Mouse (Mus musculus): ENCODE data around the gene Trp53bp2.

Trp53bp2 gene

DNA sequence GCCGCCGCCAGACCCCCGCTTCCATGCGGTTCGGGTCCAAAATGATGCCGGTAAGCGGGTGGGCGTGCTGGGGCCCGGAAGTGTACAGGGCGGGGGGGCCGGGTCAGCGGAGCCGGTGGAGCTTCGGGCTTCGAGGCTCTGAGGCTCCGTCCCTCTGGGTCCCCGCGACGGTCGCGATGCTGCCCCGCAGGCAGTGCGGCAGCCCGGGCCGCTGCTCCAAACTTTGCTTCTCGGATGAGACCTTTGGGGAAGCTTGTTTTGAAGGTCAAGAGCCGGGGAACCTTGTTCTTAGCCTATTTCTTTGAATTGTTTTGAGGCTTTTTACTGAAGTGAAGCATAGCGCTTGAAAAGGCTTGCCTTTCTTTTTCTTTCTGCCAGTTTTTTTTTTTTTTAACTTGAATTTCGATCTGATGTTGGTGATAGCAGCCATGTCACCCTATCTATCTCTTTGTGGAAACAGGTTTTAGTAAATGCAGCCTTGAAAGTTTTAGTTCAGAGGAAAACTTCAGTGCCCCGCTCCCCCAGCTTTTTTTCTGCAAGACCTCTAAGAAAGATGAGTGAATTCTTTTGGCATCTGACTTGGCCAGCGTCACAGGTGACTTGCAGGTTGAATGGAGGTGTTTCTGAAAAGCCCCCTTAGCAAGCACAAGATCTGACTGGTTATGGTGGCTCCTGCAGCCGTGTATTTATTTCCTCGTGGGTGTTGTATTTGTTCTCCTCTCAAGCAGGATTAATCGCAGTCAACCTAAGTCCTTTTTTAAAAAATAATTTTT, 615 bp downstream of the Trp53bp2 start:
- peak; percentile 28 for DNase-seq

DNA sequence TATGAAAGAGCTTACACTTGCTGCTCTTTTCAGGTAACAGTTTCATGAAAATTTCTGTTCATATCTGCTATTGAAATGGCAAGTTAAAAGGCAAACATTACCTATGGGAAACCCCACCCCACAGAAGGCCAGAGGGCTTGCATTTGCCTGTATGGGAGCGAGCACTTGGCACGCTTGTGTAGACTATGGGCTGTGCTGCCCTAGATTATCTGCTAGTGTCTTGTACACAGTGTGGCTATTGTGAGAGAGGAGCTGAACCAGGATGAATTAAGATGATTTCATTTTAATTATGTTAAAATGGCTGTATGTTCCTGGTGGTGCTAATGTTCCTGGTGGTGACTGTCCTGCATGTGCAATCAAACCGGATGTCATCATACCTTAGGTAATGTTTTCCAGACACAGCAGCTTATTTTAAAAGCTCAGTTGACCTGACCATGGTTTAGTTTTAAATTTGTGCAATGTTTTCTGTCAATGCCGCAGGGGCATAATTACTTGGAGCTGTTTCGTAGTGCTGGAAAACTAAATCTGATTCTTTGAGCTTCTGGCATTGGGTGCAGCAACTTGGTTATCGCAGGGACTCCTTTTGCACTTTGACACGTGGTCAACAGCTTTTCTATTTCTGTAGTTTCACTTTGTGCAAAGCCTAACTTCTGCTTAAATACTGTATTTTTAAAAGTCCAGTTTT, 3.8 kb downstream of the Trp53bp2 start:
- no peak for DNase-seq

DNA sequence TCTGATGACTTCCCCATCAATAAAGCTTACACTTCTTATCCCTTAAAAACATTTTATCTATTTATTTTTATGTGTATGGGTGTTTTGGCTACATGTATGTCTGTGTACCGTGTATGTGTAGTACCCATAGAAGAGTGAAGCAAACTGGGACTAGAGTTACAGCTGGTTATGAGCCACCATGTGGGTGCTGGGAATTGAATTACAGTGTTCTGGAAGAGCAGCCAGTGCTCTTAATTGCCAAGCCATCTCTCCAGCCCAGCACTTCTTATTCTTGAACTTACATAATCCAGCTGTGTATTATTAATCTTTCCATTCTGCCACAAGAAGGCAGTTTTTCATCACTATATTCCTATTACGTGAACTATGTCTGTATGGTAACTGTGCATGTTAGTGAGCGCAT, 10.5 kb downstream of the Trp53bp2 start:
- DNase-seq, result no peak

DNA sequence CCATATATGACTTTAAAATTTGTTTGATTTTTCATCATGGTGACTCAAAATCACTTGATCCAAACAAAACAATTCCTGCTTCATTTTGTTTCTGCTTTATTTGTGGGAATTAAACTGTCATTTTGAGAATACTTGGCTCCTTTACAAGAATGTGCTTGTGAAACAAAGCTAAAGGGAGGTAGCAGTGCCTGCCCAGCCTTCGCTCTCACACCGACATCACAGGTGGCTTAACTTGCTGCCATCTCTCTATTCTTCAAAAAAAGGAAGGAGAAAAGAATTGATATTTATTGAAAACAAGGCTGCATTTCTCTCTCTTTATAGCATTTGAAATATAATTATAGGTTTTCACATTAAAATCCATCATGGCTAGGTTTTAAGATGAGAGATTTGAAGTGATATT, 15.3 kb downstream of the Trp53bp2 start:
- DNase-seq, result no peak

DNA sequence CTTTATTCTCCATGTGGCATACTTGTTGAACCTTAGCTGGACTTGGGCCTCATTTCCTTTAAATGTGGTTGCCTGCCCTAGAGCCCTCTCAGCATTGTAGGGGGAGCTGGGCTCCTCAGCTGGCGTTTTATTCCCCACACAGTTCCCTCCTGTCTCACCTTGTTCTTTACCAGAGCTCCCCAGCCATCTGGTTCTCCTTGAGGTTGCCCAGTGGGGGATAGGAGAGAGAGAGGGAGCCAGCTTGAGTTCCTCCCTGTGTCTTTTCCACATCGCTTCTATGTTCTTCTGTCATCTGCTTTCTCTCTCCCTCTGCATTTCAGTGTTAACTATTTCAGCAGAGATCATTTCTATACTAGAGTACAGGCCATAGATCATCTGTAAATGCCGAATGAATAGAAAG, 16.2 kb downstream of the Trp53bp2 start:
- DNase-seq, result no peak

DNA sequence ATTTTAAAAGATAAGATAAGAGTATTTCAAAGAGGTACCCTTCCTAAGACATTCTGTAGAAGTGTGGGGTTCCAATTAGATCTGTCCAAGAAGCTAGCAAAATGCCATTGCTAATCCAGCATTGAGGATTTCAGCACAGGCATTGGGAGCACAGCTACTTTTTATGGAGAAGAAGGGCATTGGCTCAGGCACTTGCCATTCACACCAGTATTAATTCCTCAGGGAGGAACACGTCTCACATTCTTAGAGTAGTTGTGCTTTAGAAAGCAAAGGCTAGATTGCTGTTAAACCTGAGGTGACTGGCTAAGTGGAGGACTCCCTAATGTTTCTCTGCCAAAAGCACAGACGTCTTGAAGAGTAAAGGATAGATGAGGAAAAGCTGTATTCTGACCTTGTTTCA, 17.5 kb downstream of the Trp53bp2 start:
- DNase-seq, result no peak

DNA sequence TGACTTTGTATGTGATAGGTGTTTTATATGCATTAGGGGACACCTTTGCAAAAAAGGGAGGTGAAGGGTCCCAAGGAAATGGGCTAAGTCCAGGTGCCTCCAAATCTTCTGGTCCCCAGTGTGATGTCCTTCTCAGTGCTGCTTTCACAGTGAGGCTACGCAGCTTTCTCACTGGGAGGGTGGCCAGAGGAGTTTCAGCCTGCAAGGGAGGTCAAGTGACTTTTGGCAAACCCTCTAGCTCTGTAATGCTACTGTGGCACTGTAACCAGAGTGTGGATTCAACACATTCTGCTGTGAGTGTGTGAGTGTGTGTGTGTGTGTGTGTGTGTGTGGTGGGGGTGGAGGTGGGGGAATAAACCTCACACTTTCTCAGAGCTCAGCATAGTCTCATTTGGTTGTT, 18.5 kb downstream of the Trp53bp2 start:
- DNase-seq, result peak; percentile 78

DNA sequence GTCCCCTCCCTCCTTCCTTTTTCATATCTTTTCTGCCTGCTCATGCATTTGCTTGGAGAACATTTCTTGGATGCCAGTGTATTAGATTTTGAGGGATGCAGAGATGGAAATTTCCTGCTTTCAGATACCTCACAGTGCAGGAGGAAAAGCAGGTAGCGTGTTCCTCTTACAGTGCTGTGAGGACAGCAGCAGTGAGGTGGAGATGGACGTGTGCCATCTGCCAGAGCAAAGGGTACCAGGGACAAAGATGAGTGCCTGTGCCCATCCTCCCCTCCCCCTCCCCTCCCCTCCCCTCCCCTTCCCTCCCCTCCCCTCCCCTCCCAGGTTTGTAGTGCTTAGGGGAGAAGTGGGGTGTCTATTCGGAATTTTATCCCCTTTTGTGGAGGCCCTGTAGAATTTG, 20.9 kb downstream of the Trp53bp2 start:
- no peak for DNase-seq

DNA sequence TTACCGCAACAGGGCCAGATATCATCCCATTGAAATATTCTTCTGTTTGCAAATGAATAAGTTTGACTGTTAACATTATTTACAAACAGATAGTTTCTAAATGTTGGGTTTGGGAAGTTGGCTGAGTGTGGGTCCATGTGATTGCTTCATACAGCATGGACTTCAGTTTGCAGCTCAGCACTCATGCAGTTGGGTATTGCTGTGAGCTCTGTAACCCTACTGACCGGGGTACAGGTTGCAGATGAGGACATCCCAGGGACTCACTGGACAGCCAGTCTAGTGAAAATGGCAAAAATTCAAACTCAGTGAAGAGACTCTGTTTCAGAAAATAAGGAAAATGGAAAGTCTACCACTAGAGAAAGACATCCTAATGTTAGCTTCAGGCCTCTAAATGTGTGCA, 21.7 kb downstream of the Trp53bp2 start:
- no peak for DNase-seq

DNA sequence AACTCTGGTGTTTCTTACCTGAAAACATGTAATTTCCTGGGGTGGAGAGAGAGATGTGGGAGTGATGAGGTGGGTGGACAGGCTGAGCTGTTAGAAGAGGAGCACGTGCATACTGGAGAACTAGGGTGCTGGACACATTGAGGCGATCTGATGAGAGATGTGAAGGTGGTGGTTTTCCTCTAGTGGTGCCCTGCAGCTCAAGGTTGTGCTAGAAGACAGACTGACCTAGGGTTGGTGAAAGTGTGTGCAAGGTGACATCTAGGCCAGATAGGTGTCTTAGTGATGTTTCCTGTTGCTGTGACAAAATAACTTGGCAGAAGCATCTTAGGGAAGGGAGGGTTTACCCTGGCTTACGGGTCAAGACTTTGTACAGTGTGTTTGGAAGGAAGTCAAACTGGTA, 23.1 kb downstream of the Trp53bp2 start:
- DNase-seq, result no peak

DNA sequence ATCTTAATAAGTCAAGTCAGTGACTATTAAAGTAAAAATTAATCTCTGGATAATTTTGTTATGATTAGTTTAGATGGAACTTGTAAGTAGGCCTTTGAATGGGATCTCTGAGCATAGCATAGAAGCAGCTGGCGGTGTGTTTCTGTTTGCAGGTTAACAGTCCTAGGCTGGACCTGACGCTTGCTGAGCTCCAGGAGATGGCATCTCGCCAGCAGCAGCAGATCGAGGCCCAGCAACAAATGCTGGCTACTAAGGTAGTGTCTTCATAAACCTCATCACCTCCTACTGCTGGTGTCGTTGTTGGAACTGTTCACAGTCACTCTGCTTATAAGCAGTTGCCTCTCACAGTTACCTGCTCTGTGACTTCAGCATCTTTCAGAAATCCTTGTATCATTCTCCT, 27.8 kb downstream of the Trp53bp2 start:
- no peak for DNase-seq

DNA sequence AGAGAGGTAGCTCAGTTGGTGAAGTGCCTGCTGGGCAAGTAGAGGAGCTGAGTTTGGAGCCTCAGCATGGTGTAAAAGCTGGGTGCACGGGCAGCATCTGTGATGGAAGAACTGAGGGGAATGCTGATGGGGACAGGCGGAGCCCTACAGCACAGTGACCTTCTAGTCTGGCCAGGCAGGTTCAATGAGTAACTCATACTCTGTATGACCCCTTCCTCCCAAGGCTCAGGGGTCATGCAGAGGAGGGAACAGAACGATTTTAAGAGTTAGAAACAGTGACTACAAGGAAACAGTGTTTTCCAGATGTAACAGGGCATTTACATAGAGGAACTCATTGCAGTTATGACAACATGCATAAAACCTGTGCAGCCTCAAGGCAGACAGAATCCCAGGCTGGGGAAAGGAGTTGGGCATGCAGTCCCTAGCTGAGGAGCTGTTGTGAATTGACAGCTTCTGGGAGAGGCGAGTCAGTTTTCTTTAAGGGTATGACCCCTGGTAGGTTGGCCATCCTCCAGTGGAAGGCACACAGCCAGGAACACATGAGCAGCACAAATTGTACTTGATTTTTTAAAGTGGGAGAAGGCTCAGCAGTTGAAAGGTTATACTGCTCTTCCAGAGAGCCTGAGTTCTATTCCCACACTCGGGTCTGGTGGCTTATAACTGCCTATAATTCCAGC, 30.7 kb downstream of the Trp53bp2 start:
- DNase-seq, result peak; percentile 89

DNA sequence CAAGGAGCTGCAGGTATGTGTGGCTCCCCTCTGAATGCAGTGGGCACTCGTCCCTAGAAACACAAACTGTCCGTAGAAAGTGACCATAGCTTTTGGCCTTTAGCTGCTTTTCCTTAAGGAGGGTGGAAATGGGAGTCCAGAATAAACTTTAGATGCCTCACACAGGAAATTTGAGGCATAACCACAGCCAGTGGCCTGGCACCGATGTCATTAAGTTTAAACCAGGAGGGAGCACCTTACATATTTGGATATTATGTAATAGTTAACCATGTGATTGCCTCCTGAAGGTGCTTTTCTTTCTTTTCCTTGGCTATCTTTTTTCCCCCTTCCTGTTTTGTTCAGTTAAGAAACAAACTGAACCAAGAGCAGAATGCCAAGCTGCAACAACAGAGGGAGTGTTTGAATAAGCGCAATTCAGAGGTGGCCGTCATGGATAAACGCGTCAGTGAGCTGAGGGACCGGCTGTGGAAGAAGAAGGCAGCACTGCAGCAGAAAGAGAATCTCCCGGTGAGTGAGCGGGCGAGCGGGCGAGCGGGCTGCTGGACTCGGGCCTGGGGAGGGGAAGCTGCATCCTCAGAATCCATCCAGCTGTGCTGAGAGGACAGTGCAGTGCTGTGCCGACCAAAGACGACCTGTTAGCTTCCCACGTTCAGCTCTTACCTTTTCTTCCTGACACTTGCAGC, 33.0 kb downstream of the Trp53bp2 start:
- no peak for DNase-seq

DNA sequence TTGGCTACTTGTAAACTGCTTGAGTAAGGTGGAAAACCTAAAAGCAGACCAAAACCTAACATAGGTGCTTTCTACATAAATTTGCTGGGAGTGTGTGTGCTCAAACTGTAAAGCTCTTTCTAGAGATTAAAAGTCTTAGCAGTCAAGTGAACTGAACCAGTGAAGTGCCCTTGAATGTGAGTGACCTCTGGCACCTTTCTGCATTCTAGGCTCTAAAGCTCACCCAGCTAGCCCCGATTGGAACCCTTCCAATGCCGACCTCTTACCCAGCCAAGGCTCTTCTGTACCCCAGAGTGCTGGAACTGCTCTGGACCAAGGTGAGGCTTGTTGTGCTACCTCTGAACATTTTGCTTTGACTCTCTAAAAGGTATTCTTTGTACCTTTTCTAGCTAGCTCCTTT, 35.1 kb downstream of the Trp53bp2 start:
- DNase-seq, result peak; percentile 19

DNA sequence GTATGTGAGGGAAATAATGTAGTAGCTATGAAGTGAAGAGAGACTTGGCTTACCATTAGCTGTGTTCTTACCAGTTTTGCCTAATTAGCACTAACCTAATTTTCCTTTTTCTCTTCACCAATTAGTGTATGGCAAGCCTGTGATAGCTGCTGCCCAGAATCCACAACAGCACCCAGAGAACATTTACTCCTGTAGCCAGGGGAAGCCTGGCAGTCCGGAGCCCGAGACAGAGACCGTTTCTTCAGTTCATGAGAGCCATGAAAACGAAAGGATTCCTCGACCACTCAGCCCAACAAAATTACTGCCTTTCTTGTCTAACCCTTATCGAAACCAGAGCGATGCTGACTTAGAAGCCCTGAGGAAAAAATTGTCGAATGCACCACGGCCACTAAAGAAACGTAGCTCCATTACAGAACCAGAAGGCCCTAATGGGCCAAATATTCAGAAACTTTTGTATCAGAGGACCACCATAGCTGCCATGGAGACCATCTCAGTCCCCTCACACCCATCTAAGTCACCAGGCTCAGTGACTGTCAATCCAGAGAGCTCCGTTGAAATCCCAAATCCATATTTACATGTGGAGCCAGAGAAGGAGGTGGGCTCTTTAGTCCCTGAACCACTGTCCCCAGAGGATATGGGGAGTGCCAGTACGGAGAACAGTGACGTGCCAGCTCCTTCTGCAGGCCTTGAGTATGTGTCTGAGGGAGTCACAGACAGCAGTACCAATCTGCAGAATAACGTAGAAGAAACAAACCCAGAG, 39.5 kb downstream of the Trp53bp2 start:
- DNase-seq, result no peak

DNA sequence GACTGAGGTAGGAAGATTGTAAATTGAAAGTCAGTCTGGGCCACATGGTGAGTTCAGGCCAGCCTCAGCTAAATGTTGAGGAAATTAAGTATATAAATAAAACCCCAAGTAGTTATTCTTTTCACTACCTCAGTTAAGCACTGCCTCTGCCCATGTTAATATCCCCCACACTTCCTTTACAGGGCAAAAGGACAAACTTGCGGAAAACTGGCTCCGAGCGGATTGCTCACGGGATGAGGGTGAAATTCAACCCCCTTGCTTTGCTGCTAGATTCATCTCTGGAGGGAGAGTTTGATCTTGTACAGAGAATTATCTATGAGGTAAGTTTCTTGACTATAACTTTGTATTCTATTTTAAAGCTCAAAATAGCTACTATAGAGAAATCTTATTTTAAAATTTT, 43.5 kb downstream of the Trp53bp2 start:
- no peak for DNase-seq

DNA sequence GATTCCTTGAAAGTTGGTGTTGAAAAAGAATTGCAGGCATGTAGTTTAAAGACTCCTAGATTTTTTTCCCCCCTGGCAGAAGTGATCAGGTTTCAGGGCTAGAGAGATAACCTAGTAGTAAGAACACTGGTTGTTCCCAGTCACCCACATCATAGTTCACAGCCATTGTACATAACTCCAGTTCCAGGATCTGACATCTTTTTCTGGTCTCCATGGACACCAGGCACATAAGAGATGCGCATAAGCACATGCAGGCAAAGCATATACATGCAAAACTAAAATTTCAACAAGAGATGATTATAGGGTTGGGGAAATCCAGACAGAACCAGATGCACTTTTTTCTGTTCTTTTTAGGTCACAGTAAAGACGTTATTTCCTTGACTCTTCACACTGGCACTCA, 46.1 kb downstream of the Trp53bp2 start:
- no peak for DNase-seq

DNA sequence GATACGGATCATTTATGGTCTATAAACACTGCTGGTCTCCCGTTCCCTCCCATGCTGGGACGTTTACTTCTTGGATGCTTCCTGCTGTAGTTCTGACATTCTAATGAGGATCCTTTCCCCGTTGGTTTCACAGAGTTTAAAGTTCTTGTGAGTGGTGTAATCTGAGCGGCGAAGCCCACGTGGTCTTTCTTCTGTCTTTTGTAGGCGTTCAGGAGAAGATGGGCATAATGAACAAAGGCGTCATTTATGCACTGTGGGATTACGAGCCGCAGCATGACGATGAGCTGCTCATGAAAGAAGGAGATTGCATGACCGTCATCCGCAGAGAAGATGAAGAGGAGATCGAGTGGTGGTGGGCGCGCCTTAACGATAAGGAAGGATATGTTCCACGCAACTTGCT, 49.6 kb downstream of the Trp53bp2 start:
- no peak for DNase-seq

DNA sequence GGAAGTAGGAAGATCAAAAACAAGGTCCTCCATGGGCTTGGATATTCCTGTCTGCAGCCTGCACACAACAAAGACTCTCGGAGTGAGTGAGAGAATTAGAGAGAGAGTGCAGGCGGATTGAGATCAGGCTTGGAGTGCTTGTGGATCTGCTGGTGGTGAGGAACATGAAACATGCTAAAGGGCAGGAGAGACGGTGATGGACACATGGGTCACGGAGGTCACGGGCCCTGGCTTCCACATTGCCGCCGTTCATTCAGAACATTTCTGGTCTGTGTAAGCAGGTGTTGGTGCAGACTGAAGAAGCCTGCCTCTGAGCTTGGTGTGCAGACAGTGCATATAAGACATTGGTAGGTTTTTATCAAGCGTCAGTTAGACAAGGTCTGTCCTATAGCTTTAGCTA, 50.5 kb downstream of the Trp53bp2 start:
- no peak for DNase-seq

DNA sequence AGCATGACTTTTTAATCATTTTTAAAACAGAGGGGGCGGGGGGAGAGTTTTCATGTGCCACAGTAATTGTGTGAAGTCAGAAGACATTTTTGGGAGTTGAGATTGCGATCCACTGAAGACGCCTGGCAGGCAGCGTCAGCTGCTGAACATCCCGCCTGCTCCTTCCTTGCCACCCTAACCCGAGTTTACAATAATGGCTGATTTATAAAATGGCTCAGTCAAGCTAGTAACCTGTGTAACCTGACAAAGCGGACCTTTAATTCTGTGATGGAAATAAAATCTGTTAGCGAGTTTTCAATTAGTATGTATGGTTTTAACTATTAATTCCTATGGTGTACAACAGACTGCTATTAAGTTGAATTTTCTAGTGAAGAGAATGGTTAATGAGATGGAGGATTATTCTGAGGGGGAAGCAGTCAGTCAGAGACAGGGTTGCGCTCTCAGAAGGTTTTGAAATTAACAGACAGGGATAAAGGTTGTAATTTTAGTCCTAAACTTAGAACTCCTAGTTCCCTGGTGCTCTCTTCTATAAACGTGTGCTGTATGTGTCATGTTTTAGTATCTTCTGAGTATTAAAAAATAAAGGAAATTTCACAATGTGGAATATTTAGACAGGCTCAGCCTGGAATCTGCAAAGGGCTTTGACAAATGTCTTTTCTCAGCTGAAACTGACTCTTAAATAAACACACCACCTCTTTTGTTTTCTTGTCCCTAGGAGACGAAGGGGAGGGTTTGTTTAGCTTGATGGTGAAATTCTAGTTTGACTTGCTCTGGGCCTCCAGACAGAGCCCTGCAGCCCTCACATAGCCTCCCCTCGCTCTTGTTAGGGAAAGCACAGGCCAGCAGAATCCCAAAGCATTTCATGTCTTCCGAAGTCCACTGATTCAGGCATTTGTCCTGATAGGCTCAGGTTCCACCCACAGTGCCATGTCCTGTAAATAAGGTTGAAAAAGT, 51.6 kb downstream of the Trp53bp2 start:
- DNase-seq, result peak; percentile 58

DNA sequence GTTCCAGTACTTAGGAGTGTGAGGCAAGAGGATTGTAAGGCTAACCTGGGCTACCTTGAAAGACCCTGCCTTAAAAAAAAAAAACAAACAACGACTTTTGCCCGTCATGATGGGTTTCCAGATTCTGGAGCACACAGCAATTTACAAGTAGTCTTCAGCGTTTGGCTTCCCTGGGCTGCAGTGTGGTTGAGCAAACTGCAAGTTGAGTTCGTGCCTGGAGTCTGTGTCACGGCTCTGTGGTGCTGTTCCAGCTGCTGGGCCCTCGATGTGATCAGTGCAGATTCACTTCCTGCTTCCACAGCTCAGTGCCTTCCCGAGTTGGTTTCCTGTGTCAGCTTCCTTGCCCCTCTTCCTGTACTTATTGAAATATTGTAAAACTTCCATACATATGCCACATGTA, 52.3 kb downstream of the Trp53bp2 start:
- DNase-seq, result peak; percentile 28

DNA sequence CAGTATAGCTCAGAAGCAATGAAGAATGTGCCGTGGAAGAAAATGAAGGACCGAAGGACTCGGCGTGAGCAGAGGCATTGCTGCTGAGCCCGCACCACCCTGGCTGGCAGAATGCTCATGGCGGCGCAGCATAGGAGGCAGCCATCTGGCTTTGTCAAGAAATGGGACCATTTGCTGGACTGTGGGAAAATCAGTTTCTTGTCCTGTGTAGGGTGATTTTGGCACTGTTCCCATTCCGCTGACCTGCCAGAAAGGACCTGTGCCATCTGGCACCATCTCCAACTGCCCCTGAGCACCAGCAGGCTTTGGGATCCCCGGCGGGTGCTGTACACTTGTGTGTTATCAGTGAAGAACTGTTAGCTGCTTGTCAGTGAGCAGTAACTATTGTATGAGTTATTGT, 52.8 kb downstream of the Trp53bp2 start:
- peak; percentile 27 for DNase-seq
